9 mouse cellular contexts compared by ENCODE assay signal in the genomic region with DNA sequence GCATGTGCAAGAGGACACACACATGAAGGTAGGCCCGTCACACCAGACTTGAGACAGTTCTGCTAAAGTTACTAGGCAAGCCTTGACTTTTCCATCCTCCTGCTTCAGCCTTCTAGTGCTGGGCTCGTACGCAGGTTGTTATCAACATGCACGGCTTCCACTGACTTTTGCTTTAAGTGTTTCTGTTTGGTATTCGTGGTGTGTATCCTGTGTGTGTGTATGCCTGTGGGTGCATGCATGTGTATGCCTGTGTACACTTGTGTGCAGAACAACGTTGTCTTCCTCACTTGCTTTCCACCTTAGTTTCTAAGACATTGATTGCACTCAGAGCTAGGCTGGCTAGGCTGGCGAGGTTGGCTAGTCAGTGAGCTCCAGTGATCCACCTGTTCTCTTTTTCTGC. TPM values are rescaled to one million over a fixed set of nuclear protein-coding genes. Genes with fewer than 3 reads are reported as not detected.
DNase-seq lines count a peak whose midpoint lies in the region; ATAC-seq lines count a peak whose summit lies in the region.
"Had no signal": no experiment of that assay in that cellular context is flagged by ENCODE, and none has a peak within 500 bp of the region (broad histone marks: within the 10 kb centered on the region; RNA-seq: fewer than 3 reads in every experiment).

No protein-coding gene starts in this region.

- H3K4me1 ChIP-seq in kidney, embryonic 14.5 days (ENCODE audit: control insufficient read depth, insufficient read depth, low read length) = peaks cover 12% of the 10 kb centered on the region
- H3K4me1 ChIP-seq in brown adipose tissue, adult 24 weeks (ENCODE audit: control insufficient read depth, insufficient read depth, insufficient read length, low read length) = peaks cover 18% of the 10 kb centered on the region
- peaks cover 44% of the 10 kb centered on the region for H3K4me1 ChIP-seq in hindbrain, embryonic 13.5 days (replicated peaks)
- peaks cover 26% of the 10 kb centered on the region for H3K4me1 ChIP-seq in midbrain, embryonic 12.5 days

- no peak overlapping the region; the same call in 1 of the 2 replicates for H3K9ac ChIP-seq in kidney, embryonic 14.5 days (ENCODE audit: low read depth, low read length)
- H3K9ac ChIP-seq in hindbrain, embryonic 13.5 days = no peak overlapping the region
- H3K9ac ChIP-seq in midbrain, embryonic 12.5 days (replicated peaks) = no peak overlapping the region

- WGBS in kidney, embryonic 14.5 days = 88% methylated on average over 7 of the region's 7 CpGs
- 87% methylated on average over 7 of the region's 7 CpGs for WGBS in hindbrain, embryonic 13.5 days
- WGBS in midbrain, embryonic 12.5 days = 90% methylated on average over 7 of the region's 7 CpGs

- ATAC-seq in kidney, embryonic 14.5 days (ENCODE audit: low FRiP score, low TSS enrichment) = no peak
- ATAC-seq in hindbrain, embryonic 13.5 days (ENCODE audit: low FRiP score) = no peak
- no peak for ATAC-seq in midbrain, embryonic 12.5 days (ENCODE audit: low FRiP score, low read depth)

- no peak overlapping the region for H3K27ac ChIP-seq in kidney, embryonic 14.5 days (ENCODE audit: low read depth, low read length)
- H3K27ac ChIP-seq in brown adipose tissue, adult 24 weeks (replicated peaks; ENCODE audit: low read depth, low read length) = no peak overlapping the region
- H3K27ac ChIP-seq in hindbrain, embryonic 13.5 days = no peak overlapping the region
- no peak overlapping the region for H3K27ac ChIP-seq in midbrain, embryonic 12.5 days (replicated peaks)

- H3K4me3 ChIP-seq in kidney, embryonic 14.5 days (ENCODE audit: low read length) = no peak overlapping the region; the same call in 1 of the 2 replicates
- peak overlapping the region; percentile 21 for H3K4me3 ChIP-seq in brown adipose tissue, adult 24 weeks (ENCODE audit: insufficient read depth, low read depth, low read length)
- no peak overlapping the region; the same call in 1 of the 2 replicates for H3K4me3 ChIP-seq in hindbrain, embryonic 13.5 days
- H3K4me3 ChIP-seq in midbrain, embryonic 12.5 days = 0 out of 2 replicates have a peak overlapping the region, but pooled peaks have one; percentile 9

- H3K4me2 ChIP-seq in kidney, embryonic 14.5 days (replicated peaks; ENCODE audit: low read depth, low read length) = peak overlapping the region; percentile 81; the same call in 1 of the 2 replicates
- H3K4me2 ChIP-seq in hindbrain, embryonic 13.5 days = peak overlapping the region; percentile 87
- H3K4me2 ChIP-seq in midbrain, embryonic 12.5 days (replicated peaks) = peak overlapping the region; percentile 6; the same call in 1 of the 2 replicates

- H3K36me3 ChIP-seq in kidney, embryonic 14.5 days (ENCODE audit: control insufficient read depth, insufficient read depth, low read length) = no peaks in the 10 kb centered on the region
- no peaks in the 10 kb centered on the region for H3K36me3 ChIP-seq in hindbrain, embryonic 13.5 days
- no peaks in the 10 kb centered on the region for H3K36me3 ChIP-seq in midbrain, embryonic 12.5 days

- no peak for DNase-seq in kidney, adult 9 months
- DNase-seq in right cerebral cortex, adult 2 months (ENCODE audit: low spot score in 2 of 2) = no peak
- no peak for DNase-seq in adrenal gland, postnatal 14 days
- no peak for DNase-seq in left cerebral cortex, adult 18-20 months (ENCODE audit: low spot score in 2 of 2)
- DNase-seq: cerebellum, postnatal 14 days had no signal

- no peaks in the 10 kb centered on the region for H3K27me3 ChIP-seq in kidney, embryonic 14.5 days (ENCODE audit: control insufficient read depth, insufficient read depth, low read length)
- no peaks in the 10 kb centered on the region for H3K27me3 ChIP-seq in hindbrain, embryonic 13.5 days
- peaks cover 7% of the 10 kb centered on the region; the same call in 1 of the 2 replicates for H3K27me3 ChIP-seq in midbrain, embryonic 12.5 days

- no peaks in the 10 kb centered on the region for H3K9me3 ChIP-seq in kidney, embryonic 14.5 days (ENCODE audit: control insufficient read depth, low read length)
- no peaks in the 10 kb centered on the region for H3K9me3 ChIP-seq in hindbrain, embryonic 13.5 days
- H3K9me3 ChIP-seq in midbrain, embryonic 12.5 days = no peaks in the 10 kb centered on the region

RNA-seq across cellular contexts. Expression of a gene that starts 2.1 kb away (rescaled TPM):
- 9.7 and 10.9 TPM in 2 replicates for polyA plus RNA-seq in kidney, embryonic 14.5 days (2014; fragmentation: Nextera tagmentation; extraction: Ambion mirVana)
- polyA plus RNA-seq in brown adipose tissue, adult 24 weeks (2012; ENCODE audit: insufficient read depth, insufficient read length, missing spikeins) = 5.0 and 7.4 TPM in 2 replicates
- 10.0 and 10.5 TPM in 2 replicates for polyA plus RNA-seq in hindbrain, embryonic 13.5 days (2015; fragmentation: Nextera tagmentation; extraction: Ambion mirVana)
- polyA plus RNA-seq in midbrain, embryonic 12.5 days (2016; fragmentation: Nextera tagmentation; extraction: Ambion mirVana) = 9.4 and 12.3 TPM in 2 replicates
- 31.6 and 31.9 TPM in 2 replicates for total RNA-seq in adrenal gland, postnatal 14 days (2021)
- 10 to 100 TPM; 10.8 to 11.6 TPM for total RNA-seq in left cerebral cortex, adult 18-20 months (2021)

Comparison
In these comparisons a context has a peak if more than half of its experiments do, and no peak if none do; other contexts are left out.
1. H3K4me2 ChIP-seq: peak in every context shown above with its lines; median percentile 87 in hindbrain, embryonic 13.5 days; 81 in kidney, embryonic 14.5 days; 6 in midbrain, embryonic 12.5 days.
2. H3K4me3 ChIP-seq: peak in brown adipose tissue, adult 24 weeks (single experiment) and midbrain, embryonic 12.5 days (single experiment); none in kidney, embryonic 14.5 days (single experiment) and hindbrain, embryonic 13.5 days (single experiment).